Mouse (Mus musculus): ENCODE measurements at regions not wholly inside any gene's neighbourhood (a gene's known extent, or its start where the extent isn't known, plus 50 kb on each side); places are given as distances from the start of the nearest gene placed in this dataset.
A peak's percentile ranks its signal among the peaks of the same experiment; 100 is the strongest.

DNA sequence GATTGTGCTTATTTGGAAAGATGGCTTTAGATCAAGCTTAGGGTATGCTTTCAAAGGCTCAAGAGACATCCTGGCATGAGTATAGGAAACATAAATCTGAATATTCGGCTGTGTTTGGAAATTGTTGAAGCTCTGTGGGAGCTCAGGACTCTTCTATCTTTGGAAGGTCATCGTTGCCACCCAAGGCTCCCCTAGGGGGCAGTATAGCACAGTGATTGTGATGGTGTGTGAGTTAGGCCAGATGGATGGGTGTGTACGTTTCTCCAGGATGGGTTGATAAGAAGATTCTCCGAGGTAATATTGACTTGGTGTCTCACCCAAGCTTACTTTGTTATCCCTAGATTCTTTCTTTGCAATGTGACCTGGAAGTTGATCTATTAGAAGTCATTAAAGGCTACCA lies 93.3 kb upstream of the Card11 start:
- Histone ChIP-seq H3K4me3 (ENCODE audit: control insufficient read depth, insufficient read depth, low read length) (no peak overlapping the region), H3K4me1 (replicated peaks; ENCODE audit: control insufficient read depth, insufficient read depth, low read length) (no peaks in the 10 kb centered on the region), H3K27ac (ENCODE audit: control insufficient read depth, insufficient read depth, low read length) (no peak overlapping the region), H3K27me3 (ENCODE audit: control insufficient read depth, insufficient read depth, low read length) (no peaks in the 10 kb centered on the region), H3K36me3 (ENCODE audit: control insufficient read depth, insufficient read depth, low read length) (no peaks in the 10 kb centered on the region)
- WGBS: 41% methylated on average over 4 of the region's 4 CpGs
- DNase-seq: peak; percentile 55
- TF ChIP-seq POLR2A (IDR thresholded peaks at IDR 0.05; ENCODE audit: control insufficient read depth, extremely low read depth, insufficient read depth, low read length, poor library complexity) (no peak), CTCF (IDR thresholded peaks at IDR 0.05; ENCODE audit: borderline replicate concordance, control insufficient read depth, extremely low read depth, insufficient read depth, low read length, poor library complexity) (no peak)

GRCm38 (mm10) chr5:141097878-141098277 lies 97.5 kb upstream of the Card11 start:
- Histone ChIP-seq H3K4me3 (ENCODE audit: control insufficient read depth, insufficient read depth, low read length) (no peak overlapping the region), H3K27me3 (ENCODE audit: control insufficient read depth, insufficient read depth, low read length) (no peaks in the 10 kb centered on the region), H3K36me3 (ENCODE audit: control insufficient read depth, insufficient read depth, low read length) (no peaks in the 10 kb centered on the region), H3K27ac (ENCODE audit: control insufficient read depth, insufficient read depth, low read length) (no peak overlapping the region), H3K4me1 (replicated peaks; ENCODE audit: control insufficient read depth, insufficient read depth, low read length) (no peaks in the 10 kb centered on the region)
- TF ChIP-seq CTCF (IDR thresholded peaks at IDR 0.05; ENCODE audit: borderline replicate concordance, control insufficient read depth, extremely low read depth, insufficient read depth, low read length, poor library complexity) (no peak), POLR2A (IDR thresholded peaks at IDR 0.05; ENCODE audit: control insufficient read depth, extremely low read depth, insufficient read depth, low read length, poor library complexity) (no peak)
- DNase-seq: no peak
- WGBS: 59% methylated on average over 4 of the region's 4 CpGs

GRCm38 (mm10) chr5:141111666-141112065 lies 111.3 kb upstream of the Card11 start:
- Histone ChIP-seq H3K27me3 (ENCODE audit: control insufficient read depth, insufficient read depth, low read length) (no peaks in the 10 kb centered on the region), H3K27ac (ENCODE audit: control insufficient read depth, insufficient read depth, low read length) (no peak overlapping the region), H3K4me3 (ENCODE audit: control insufficient read depth, insufficient read depth, low read length) (no peak overlapping the region), H3K36me3 (ENCODE audit: control insufficient read depth, insufficient read depth, low read length) (no peaks in the 10 kb centered on the region), H3K4me1 (replicated peaks; ENCODE audit: control insufficient read depth, insufficient read depth, low read length) (no peaks in the 10 kb centered on the region)
- DNase-seq: peak; percentile 2
- 92% methylated on average over 3 of the region's 3 CpGs for WGBS
- no peak for TF ChIP-seq CTCF (IDR thresholded peaks at IDR 0.05; ENCODE audit: borderline replicate concordance, control insufficient read depth, extremely low read depth, insufficient read depth, low read length, poor library complexity)
- no peak for TF ChIP-seq POLR2A (IDR thresholded peaks at IDR 0.05; ENCODE audit: control insufficient read depth, extremely low read depth, insufficient read depth, low read length, poor library complexity)

- Histone ChIP-seq H3K27ac (ENCODE audit: control insufficient read depth, insufficient read depth, low read length) (no peak overlapping the region), H3K27me3 (ENCODE audit: control insufficient read depth, insufficient read depth, low read length) (no peaks in the 10 kb centered on the region), H3K4me1 (replicated peaks; ENCODE audit: control insufficient read depth, insufficient read depth, low read length) (no peaks in the 10 kb centered on the region), H3K36me3 (ENCODE audit: control insufficient read depth, insufficient read depth, low read length) (no peaks in the 10 kb centered on the region), H3K4me3 (ENCODE audit: control insufficient read depth, insufficient read depth, low read length) (no peak overlapping the region)
- TF ChIP-seq CTCF (IDR thresholded peaks at IDR 0.05; ENCODE audit: borderline replicate concordance, control insufficient read depth, extremely low read depth, insufficient read depth, low read length, poor library complexity): no peak
- TF ChIP-seq POLR2A (IDR thresholded peaks at IDR 0.05; ENCODE audit: control insufficient read depth, extremely low read depth, insufficient read depth, low read length, poor library complexity): no peak
- 64% methylated on average over 4 of the region's 4 CpGs for WGBS
- DNase-seq: no peak
These were observed 115.0 kb upstream of the Card11 start for GRCm38 (mm10) chr5:141115273-141115904.

DNA sequence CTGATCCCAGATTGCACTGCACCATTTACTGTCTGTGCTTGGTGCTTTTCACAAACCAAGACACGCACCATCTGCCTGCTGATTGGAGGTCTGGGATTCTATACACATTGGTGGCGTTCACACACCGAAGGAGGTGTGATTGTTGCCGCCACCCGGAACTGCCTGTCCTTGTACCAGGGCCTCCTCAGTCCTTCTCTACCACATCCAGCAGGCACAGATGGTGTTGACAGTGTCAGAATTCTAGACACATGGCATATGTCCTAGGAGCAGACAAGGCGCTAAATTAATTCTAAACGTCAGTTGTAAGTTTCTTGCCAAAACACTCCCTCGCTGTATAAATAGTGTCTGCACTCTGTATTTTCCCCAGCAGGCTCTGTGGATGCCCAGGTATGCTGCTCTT lies 115.6 kb upstream of the Card11 start:
- H3K27ac ChIP-seq (ENCODE audit: control insufficient read depth, insufficient read depth, low read length): no peak overlapping the region
- 96% methylated on average over 8 of the region's 8 CpGs for WGBS
- H3K36me3 ChIP-seq (ENCODE audit: control insufficient read depth, insufficient read depth, low read length): no peaks in the 10 kb centered on the region
- no peaks in the 10 kb centered on the region for H3K4me1 ChIP-seq (replicated peaks; ENCODE audit: control insufficient read depth, insufficient read depth, low read length)
- TF ChIP-seq CTCF (IDR thresholded peaks at IDR 0.05; ENCODE audit: borderline replicate concordance, control insufficient read depth, extremely low read depth, insufficient read depth, low read length, poor library complexity): no peak
- no peak for TF ChIP-seq POLR2A (IDR thresholded peaks at IDR 0.05; ENCODE audit: control insufficient read depth, extremely low read depth, insufficient read depth, low read length, poor library complexity)
- DNase-seq: no peak
- H3K4me3 ChIP-seq (ENCODE audit: control insufficient read depth, insufficient read depth, low read length): no peak overlapping the region
- H3K27me3 ChIP-seq (ENCODE audit: control insufficient read depth, insufficient read depth, low read length): no peaks in the 10 kb centered on the region

DNA sequence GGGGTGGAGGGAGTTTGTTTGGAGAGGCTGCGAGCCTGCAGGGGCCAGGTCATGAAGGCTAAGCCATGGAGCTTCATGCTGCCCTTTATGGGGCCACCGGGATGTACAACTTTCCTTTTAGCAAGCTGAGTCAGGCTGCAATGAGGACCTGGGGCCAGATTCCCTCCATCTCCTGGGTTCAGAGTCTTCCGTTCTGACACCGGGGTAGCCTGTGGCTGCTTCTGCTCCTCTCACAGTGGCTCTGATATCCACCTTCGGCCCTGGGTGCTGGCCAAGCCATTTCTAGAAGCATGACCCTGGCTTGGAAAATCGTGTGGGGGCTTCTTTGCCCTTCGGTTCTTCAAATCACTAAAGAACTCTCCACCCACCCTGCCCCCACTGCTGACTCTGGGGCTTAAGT lies 115.4 kb upstream of the Sdk1 start:
- no peaks in the 10 kb centered on the region for H3K4me1 ChIP-seq (replicated peaks; ENCODE audit: control insufficient read depth, insufficient read depth, low read length)
- WGBS: 90% methylated on average over 7 of the region's 7 CpGs
- no peak overlapping the region for H3K4me3 ChIP-seq (ENCODE audit: control insufficient read depth, insufficient read depth, low read length)
- H3K27ac ChIP-seq (ENCODE audit: control insufficient read depth, insufficient read depth, low read length): no peak overlapping the region
- TF ChIP-seq POLR2A (IDR thresholded peaks at IDR 0.05; ENCODE audit: control insufficient read depth, extremely low read depth, insufficient read depth, low read length, poor library complexity) (no peak), CTCF (IDR thresholded peaks at IDR 0.05; ENCODE audit: borderline replicate concordance, control insufficient read depth, extremely low read depth, insufficient read depth, low read length, poor library complexity) (no peak)
- DNase-seq: no peak
- no peaks in the 10 kb centered on the region for H3K36me3 ChIP-seq (ENCODE audit: control insufficient read depth, insufficient read depth, low read length)
- no peaks in the 10 kb centered on the region for H3K27me3 ChIP-seq (ENCODE audit: control insufficient read depth, insufficient read depth, low read length)

DNA sequence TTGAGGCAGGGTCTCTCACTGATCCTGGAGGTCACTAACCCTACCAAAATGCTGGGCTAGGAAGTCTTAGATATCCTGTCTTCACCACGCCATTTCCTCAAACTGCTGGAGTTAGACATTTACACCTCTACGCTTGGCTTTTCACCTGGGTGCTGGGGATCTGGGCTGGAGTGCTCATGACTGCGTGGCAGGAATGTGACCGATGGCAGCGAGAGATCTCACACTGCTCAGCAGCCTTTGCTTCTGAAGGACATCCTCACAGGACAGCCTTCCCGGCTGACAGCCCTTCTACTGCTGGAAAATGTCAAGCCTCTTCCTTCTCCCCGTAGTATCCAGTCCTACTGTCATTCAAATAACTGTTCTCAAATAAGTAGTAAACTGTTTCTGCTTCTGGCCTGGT lies 114.8 kb upstream of the Sdk1 start:
- Histone ChIP-seq H3K27me3 (ENCODE audit: control insufficient read depth, insufficient read depth, low read length) (no peaks in the 10 kb centered on the region), H3K4me1 (replicated peaks; ENCODE audit: control insufficient read depth, insufficient read depth, low read length) (no peaks in the 10 kb centered on the region), H3K27ac (ENCODE audit: control insufficient read depth, insufficient read depth, low read length) (no peak overlapping the region), H3K4me3 (ENCODE audit: control insufficient read depth, insufficient read depth, low read length) (no peak overlapping the region), H3K36me3 (ENCODE audit: control insufficient read depth, insufficient read depth, low read length) (no peaks in the 10 kb centered on the region)
- 93% methylated on average over 7 of the region's 7 CpGs for WGBS
- DNase-seq: no peak
- TF ChIP-seq CTCF (IDR thresholded peaks at IDR 0.05; ENCODE audit: borderline replicate concordance, control insufficient read depth, extremely low read depth, insufficient read depth, low read length, poor library complexity) (no peak), POLR2A (IDR thresholded peaks at IDR 0.05; ENCODE audit: control insufficient read depth, extremely low read depth, insufficient read depth, low read length, poor library complexity) (no peak)
